Mouse (Mus musculus) heart, embryonic 15.5 days (tissue): ENCODE measurements at regions not wholly inside any gene's neighbourhood (a gene's known extent, or its start where the extent isn't known, plus 50 kb on each side); places are given as distances from the start of the nearest gene placed in this dataset.

ENCODE experiments used
- ATAC-seq: fragments of 200-750 bp; cut with Nextera tagmentation; replicated peaks from 2 replicates; pipeline ENCODE4 v1.8.0; 2017; ENCODE audit warnings: low read depth, moderate TSS enrichment; ENCODE audit not compliant: insufficient number of reproducible peaks, insufficient read depth, low FRiP score
- H3K27ac ChIP-seq: fragments of 300-500 bp; sonication (generic); 2 replicates; pipeline ENCODE4 v1.5.1; 2015; ENCODE audit warnings: mild to moderate bottlenecking, inconsistent platforms
- H3K27me3 ChIP-seq: fragments of 300-500 bp; sonication (generic); 2 replicates; pipeline ENCODE4 v1.6.1; 2015; ENCODE audit warnings: inconsistent platforms
- H3K36me3 ChIP-seq: fragments of 300-500 bp; sonication (generic); 2 replicates; pipeline ENCODE4 v1.6.1; 2015; ENCODE audit warnings: mild to moderate bottlenecking, inconsistent platforms
- H3K4me1 ChIP-seq: fragments of 300-500 bp; sonication (generic); replicated peaks from 2 replicates; pipeline ENCODE4 v1.6.1; 2015; ENCODE audit warnings: inconsistent platforms
- H3K4me2 ChIP-seq: fragments of 300-500 bp; sonication (generic); 2 replicates; pipeline ENCODE4 v1.6.1; 2015; ENCODE audit warnings: inconsistent platforms, mild to moderate bottlenecking, moderate library complexity
- H3K4me3 ChIP-seq: fragments of 300-500 bp; sonication (generic); 2 replicates; pipeline ENCODE4 v1.5.1; 2015; ENCODE audit warnings: mild to moderate bottlenecking, inconsistent platforms
- H3K9ac ChIP-seq: fragments of 300-500 bp; sonication (generic); 2 replicates; pipeline ENCODE4 v1.6.1; 2015; ENCODE audit warnings: mild to moderate bottlenecking, inconsistent platforms
- H3K9me3 ChIP-seq: fragments of 300-500 bp; sonication (generic); replicated peaks from 2 replicates; pipeline ENCODE4 v1.6.1; 2016; ENCODE audit warnings: inconsistent platforms
- WGBS: fragments of 180-500 bp; shearing (Covaris S2); methylation state at CpG from one replicate; pipeline ENCODE4 v1.1.7; 2015; ENCODE audit warnings: mixed read lengths; 5-methylcytosine and 5-hydroxymethylcytosine counted together

DNA sequence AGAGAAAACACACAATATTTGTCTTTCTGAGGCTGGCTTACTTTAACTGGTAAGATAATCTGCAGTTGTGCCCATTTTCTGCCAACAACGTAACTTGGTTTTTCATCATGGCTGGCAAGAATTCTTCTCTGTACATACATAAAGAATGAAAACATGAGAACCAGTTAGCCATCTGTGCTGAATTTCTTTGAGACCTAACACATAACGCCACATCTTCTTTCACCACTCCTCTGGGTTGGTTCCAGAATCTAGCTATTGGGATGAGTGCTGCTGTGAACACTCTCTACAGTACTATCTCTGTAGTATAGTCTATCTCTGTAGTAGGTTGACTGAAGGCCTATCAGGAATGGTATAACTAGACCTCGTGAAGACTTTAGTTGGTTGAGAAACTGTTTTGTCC is 132.1 kb downstream of the 1700020N01Rik start:
- H3K4me3 ChIP-seq, result no peak overlapping the region
- no peaks in the 10 kb centered on the region for H3K36me3 ChIP-seq
- no peak for ATAC-seq
- H3K4me1 ChIP-seq, result no peaks in the 10 kb centered on the region
- WGBS, result 83% methylated on average over 3 of the region's 3 CpGs
- no peak overlapping the region for H3K4me2 ChIP-seq
- H3K27me3 ChIP-seq, result no peaks in the 10 kb centered on the region
- no peaks in the 10 kb centered on the region for H3K9me3 ChIP-seq
- H3K9ac ChIP-seq, result no peak overlapping the region
- no peak overlapping the region for H3K27ac ChIP-seq

GRCm38 (mm10) chr10:21740256-21740655 is 141.7 kb upstream of the Sgk1 start:
- no peak for ATAC-seq
- H3K4me3 ChIP-seq, result no peak overlapping the region
- no peaks in the 10 kb centered on the region for H3K4me1 ChIP-seq
- no peak overlapping the region for H3K9ac ChIP-seq
- no peak overlapping the region for H3K27ac ChIP-seq
- no peaks in the 10 kb centered on the region for H3K9me3 ChIP-seq
- H3K36me3 ChIP-seq, result no peaks in the 10 kb centered on the region
- WGBS, result 53% methylated on average over 5 of the region's 5 CpGs
- H3K27me3 ChIP-seq, result no peaks in the 10 kb centered on the region
- H3K4me2 ChIP-seq, result no peak overlapping the region

GRCm38 (mm10) chr10:21741575-21741974 is 140.4 kb upstream of the Sgk1 start:
- Histone ChIP-seq H3K4me1 (no peaks in the 10 kb centered on the region), H3K4me2 (no peak overlapping the region), H3K9me3 (no peaks in the 10 kb centered on the region), H3K36me3 (no peaks in the 10 kb centered on the region), H3K27ac (no peak overlapping the region), H3K4me3 (no peak overlapping the region), H3K9ac (no peak overlapping the region), H3K27me3 (no peaks in the 10 kb centered on the region)
- no peak for ATAC-seq
- 53% methylated on average over 8 of the region's 8 CpGs for WGBS

- no peaks in the 10 kb centered on the region for H3K9me3 ChIP-seq
- H3K36me3 ChIP-seq, result no peaks in the 10 kb centered on the region
- H3K4me3 ChIP-seq, result no peak overlapping the region
- WGBS, result 78% methylated on average over 23 of the region's 23 CpGs
- no peaks in the 10 kb centered on the region for H3K27me3 ChIP-seq
- no peak overlapping the region for H3K27ac ChIP-seq
- H3K4me1 ChIP-seq, result no peaks in the 10 kb centered on the region
- no peak for ATAC-seq
- no peak overlapping the region for H3K9ac ChIP-seq
- no peak overlapping the region for H3K4me2 ChIP-seq
These were observed 139.8 kb upstream of the Sgk1 start for GRCm38 (mm10) chr10:21741976-21742745.

- no peak for ATAC-seq
- H3K4me3 ChIP-seq, result no peak overlapping the region
- no peaks in the 10 kb centered on the region for H3K36me3 ChIP-seq
- H3K9ac ChIP-seq, result no peak overlapping the region
- WGBS, result 74% methylated on average over 4 of the region's 4 CpGs
- H3K4me2 ChIP-seq, result no peak overlapping the region
- no peaks in the 10 kb centered on the region for H3K9me3 ChIP-seq
- H3K4me1 ChIP-seq, result no peaks in the 10 kb centered on the region
- H3K27ac ChIP-seq, result no peak overlapping the region
- no peaks in the 10 kb centered on the region for H3K27me3 ChIP-seq
These were observed 138.6 kb upstream of the Sgk1 start for GRCm38 (mm10) chr10:21743396-21743795.

- H3K4me3 ChIP-seq, result no peak overlapping the region
- 74% methylated on average over 6 of the region's 6 CpGs for WGBS
- ATAC-seq, result no peak
These were observed 137.5 kb upstream of the Sgk1 start for GRCm38 (mm10) chr10:21744341-21744955.

GRCm38 (mm10) chr10:21745940-21746487 is 136.0 kb upstream of the Sgk1 start:
- no peak for ATAC-seq
- no peaks in the 10 kb centered on the region for H3K9me3 ChIP-seq
- H3K4me3 ChIP-seq, result no peak overlapping the region
- no peak overlapping the region for H3K27ac ChIP-seq
- H3K4me1 ChIP-seq, result no peaks in the 10 kb centered on the region
- no peak overlapping the region for H3K4me2 ChIP-seq
- no peak overlapping the region for H3K9ac ChIP-seq
- WGBS, result 54% methylated on average over 4 of the region's 4 CpGs
- no peaks in the 10 kb centered on the region for H3K27me3 ChIP-seq
- H3K36me3 ChIP-seq, result no peaks in the 10 kb centered on the region

More at GRCm38 (mm10) chr10:21744341-21744955, 137.5 kb upstream of the Sgk1 start:
- Histone ChIP-seq H3K4me2 (no peak overlapping the region), H3K27me3 (no peaks in the 10 kb centered on the region), H3K9ac (no peak overlapping the region), H3K9me3 (no peaks in the 10 kb centered on the region), H3K36me3 (no peaks in the 10 kb centered on the region), H3K27ac (no peak overlapping the region), H3K4me1 (no peaks in the 10 kb centered on the region)

DNA sequence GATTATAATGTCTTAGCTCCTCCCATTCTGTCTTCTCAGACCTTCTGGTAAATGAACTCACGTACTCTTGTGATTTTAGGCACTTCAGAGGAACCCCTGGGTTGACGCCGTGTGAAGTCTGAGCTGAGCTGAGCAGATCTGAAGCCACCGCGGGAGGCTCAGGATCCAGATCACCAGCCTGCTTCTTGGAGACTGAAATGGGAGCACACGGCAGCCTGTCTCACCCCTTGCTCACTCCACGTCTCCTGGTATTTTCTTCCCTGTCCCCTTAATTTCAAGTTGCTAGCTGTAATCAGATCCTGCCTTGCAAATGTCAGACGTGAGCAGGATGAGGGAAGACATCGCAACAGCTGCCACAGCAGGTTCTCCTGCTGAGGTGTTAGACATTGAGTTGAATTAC is 135.3 kb upstream of the Sgk1 start:
- Histone ChIP-seq H3K9me3 (no peaks in the 10 kb centered on the region), H3K27ac (no peak overlapping the region), H3K36me3 (no peaks in the 10 kb centered on the region), H3K9ac (no peak overlapping the region), H3K4me1 (no peaks in the 10 kb centered on the region), H3K27me3 (no peaks in the 10 kb centered on the region), H3K4me2 (0 out of 2 replicates have a peak overlapping the region, but pooled peaks have one; percentile 15), H3K4me3 (no peak overlapping the region)
- no peak for ATAC-seq
- WGBS, result 20% methylated on average over 9 of the region's 9 CpGs

DNA sequence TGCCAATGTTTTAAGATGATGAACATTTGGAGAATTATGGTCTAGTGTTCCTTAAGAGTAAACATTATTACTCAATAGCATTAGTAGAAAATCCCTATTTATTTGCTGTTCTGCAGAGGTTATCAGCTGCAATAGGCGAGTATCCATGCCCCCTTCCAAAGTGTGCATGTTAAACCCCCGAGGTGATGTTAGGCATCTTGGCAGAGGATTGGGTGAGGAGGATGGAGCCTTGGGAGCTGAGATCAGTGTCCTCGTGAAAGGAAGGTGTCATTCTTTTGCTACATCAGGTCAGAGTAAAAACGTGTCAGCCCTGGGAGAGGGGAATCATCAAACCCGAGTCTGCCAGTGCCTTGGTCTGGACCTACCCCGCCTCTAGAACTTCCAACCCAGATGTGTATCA is 130.7 kb upstream of the Sgk1 start:
- H3K36me3 ChIP-seq, result no peaks in the 10 kb centered on the region
- WGBS, result 72% methylated on average over 6 of the region's 6 CpGs
- no peak for ATAC-seq

DNA sequence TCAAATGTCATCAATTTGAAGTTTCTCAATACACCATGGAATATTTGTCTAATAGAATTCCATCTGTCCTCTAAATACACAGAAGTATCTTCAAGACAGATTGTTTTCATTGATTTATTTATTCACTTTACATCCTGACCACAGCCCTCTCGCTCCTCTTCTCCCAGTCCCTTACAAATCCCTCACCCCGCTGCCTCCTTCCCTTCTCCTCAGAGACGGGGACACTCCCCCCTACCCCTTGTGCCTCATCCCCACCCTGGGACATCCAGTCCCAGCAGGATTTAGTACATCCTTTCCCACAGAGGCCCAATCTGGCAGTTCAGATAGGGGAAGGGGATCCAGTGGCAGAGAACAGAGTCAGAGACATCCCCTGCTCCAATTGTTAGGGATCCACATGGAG is 129.6 kb upstream of the Sgk1 start:
- ATAC-seq, result no peak
- H3K9me3 ChIP-seq, result no peaks in the 10 kb centered on the region
- 74% methylated on average over 3 of the region's 3 CpGs for WGBS
- H3K9ac ChIP-seq, result no peak overlapping the region
- H3K36me3 ChIP-seq, result no peaks in the 10 kb centered on the region
- H3K4me1 ChIP-seq, result no peaks in the 10 kb centered on the region
- no peaks in the 10 kb centered on the region for H3K27me3 ChIP-seq
- H3K27ac ChIP-seq, result no peak overlapping the region
- H3K4me2 ChIP-seq, result no peak overlapping the region
- no peak overlapping the region for H3K4me3 ChIP-seq

More for the DNA sequence above, 130.7 kb upstream of the Sgk1 start:
- H3K27ac ChIP-seq, result no peak overlapping the region
- H3K4me3 ChIP-seq, result no peak overlapping the region
- no peak overlapping the region for H3K9ac ChIP-seq
- no peaks in the 10 kb centered on the region for H3K4me1 ChIP-seq
- H3K27me3 ChIP-seq, result no peaks in the 10 kb centered on the region
- H3K4me2 ChIP-seq, result no peak overlapping the region
- H3K9me3 ChIP-seq, result no peaks in the 10 kb centered on the region

DNA sequence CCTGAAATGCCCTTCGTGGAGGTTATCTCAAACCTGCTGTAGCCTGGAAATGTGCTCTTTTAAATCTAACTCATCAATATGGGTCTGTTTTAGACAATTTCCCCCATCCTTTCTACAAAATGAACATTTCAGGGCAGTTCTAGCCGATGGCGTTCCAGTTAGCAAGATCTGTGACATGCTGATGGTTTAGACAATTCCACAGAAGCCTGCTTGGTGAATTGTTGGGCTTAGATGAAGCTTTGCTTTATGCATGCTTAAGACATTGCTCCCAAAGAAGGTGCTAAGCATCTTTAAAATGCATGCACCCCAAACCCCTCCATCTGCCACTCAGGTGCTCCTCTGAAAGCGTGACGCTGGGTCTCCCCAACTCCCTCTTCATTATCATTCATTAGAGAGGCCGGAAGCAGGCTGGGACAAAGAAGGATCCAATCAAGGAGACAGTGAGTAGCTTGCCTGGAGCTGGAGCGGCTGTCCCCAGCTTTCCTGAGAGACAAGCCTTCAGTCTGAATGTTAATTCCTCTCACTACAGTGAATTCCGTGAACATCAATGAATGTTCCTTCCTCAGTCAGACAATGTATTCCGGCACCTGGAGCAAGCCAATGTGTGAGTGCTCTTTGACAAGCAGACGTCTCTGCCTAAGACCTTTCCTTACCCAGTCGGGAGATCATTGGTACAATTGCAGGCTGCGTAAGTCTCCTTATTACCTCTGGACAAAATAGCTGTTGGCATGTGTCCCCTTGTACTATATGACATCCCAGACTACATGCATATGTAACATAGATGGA is 127.0 kb upstream of the Sgk1 start:
- Histone ChIP-seq H3K27me3 (no peaks in the 10 kb centered on the region), H3K36me3 (no peaks in the 10 kb centered on the region), H3K9me3 (no peaks in the 10 kb centered on the region), H3K9ac (no peak overlapping the region), H3K4me3 (no peak overlapping the region), H3K4me2 (no peak overlapping the region), H3K4me1 (no peaks in the 10 kb centered on the region), H3K27ac (no peak overlapping the region)
- ATAC-seq, result no peak
- WGBS, result 69% methylated on average over 12 of the region's 12 CpGs
